Mouse (Mus musculus) limb, embryonic 13.5 days (tissue): ENCODE measurements around the gene Tial1. TPM values are rescaled to one million over a fixed set of nuclear protein-coding genes. Genes with fewer than 3 reads are reported as not detected.

Source experiments
- ATAC-seq: fragments of 200-750 bp; cut with Nextera tagmentation; 2 replicates; pipeline ENCODE4 v1.8.0; 2017; ENCODE audit warnings: low read depth, moderate number of reproducible peaks, moderate TSS enrichment; ENCODE audit not compliant: low FRiP score
- H3K27ac ChIP-seq: fragments of 300-500 bp; sonication (generic); 2 replicates; pipeline ENCODE4 v1.5.1; 2015; ENCODE audit warnings: inconsistent platforms, mild to moderate bottlenecking, moderate library complexity
- H3K27me3 ChIP-seq: fragments of 300-500 bp; sonication (generic); 2 replicates; pipeline ENCODE4 v1.6.1; 2015; ENCODE audit warnings: mild to moderate bottlenecking, inconsistent platforms
- H3K36me3 ChIP-seq: fragments of 300-500 bp; sonication (generic); 2 replicates; pipeline ENCODE4 v1.6.1; 2015; ENCODE audit warnings: inconsistent platforms, mild to moderate bottlenecking, moderate library complexity
- H3K4me1 ChIP-seq: fragments of 300-500 bp; sonication (generic); 2 replicates; pipeline ENCODE4 v1.6.1; 2015; ENCODE audit warnings: inconsistent platforms
- H3K4me2 ChIP-seq: fragments of 300-500 bp; sonication (generic); replicated peaks from 2 replicates; pipeline ENCODE4 v1.6.1; 2015; ENCODE audit warnings: inconsistent platforms, mild to moderate bottlenecking, moderate library complexity
- H3K4me3 ChIP-seq: fragments of 300-500 bp; sonication (generic); 2 replicates; pipeline ENCODE4 v1.5.1; 2015; ENCODE audit warnings: moderate library complexity, mild to moderate bottlenecking, inconsistent platforms
- H3K9ac ChIP-seq: fragments of 300-500 bp; sonication (generic); 2 replicates; pipeline ENCODE4 v1.6.1; 2015; ENCODE audit warnings: mild to moderate bottlenecking, inconsistent platforms
- H3K9me3 ChIP-seq: fragments of 300-500 bp; sonication (generic); 2 replicates; pipeline ENCODE4 v1.6.1; 2016; ENCODE audit warnings: inconsistent platforms
- WGBS: fragments of 180-500 bp; shearing (Covaris S2); methylation state at CpG from one replicate; pipeline ENCODE4 v1.1.7; 2015; 5-methylcytosine and 5-hydroxymethylcytosine counted together
- polyA plus RNA-seq: library from polyadenylated mRNA; unstranded; fragments of >200 nt; fragmentation: Nextera tagmentation; extraction: Ambion mirVana; gene quantifications from 2 replicates; pipeline ENCODE4 v1.2.1, GENCODE M21; 2015

Gene Tial1
- polyA plus RNA-seq, 1 experiment from 2014 or later: 37.1 TPM

GRCm38 (mm10) chr7:128412071-128412833 is 49.3 kb downstream of the Tial1 start:
- H3K9me3 ChIP-seq: no peaks in the 10 kb centered on the region
- WGBS: 71% methylated on average over 10 of the region's 10 CpGs
- H3K4me1 ChIP-seq: peaks cover 20% of the 10 kb centered on the region
- H3K36me3 ChIP-seq: no peaks in the 10 kb centered on the region
- H3K27me3 ChIP-seq: peaks cover 37% of the 10 kb centered on the region
- no peak overlapping the region for H3K27ac ChIP-seq
- no peak overlapping the region for H3K4me2 ChIP-seq
- ATAC-seq: no peak
- no peak overlapping the region for H3K4me3 ChIP-seq
- H3K9ac ChIP-seq: no peak overlapping the region

DNA sequence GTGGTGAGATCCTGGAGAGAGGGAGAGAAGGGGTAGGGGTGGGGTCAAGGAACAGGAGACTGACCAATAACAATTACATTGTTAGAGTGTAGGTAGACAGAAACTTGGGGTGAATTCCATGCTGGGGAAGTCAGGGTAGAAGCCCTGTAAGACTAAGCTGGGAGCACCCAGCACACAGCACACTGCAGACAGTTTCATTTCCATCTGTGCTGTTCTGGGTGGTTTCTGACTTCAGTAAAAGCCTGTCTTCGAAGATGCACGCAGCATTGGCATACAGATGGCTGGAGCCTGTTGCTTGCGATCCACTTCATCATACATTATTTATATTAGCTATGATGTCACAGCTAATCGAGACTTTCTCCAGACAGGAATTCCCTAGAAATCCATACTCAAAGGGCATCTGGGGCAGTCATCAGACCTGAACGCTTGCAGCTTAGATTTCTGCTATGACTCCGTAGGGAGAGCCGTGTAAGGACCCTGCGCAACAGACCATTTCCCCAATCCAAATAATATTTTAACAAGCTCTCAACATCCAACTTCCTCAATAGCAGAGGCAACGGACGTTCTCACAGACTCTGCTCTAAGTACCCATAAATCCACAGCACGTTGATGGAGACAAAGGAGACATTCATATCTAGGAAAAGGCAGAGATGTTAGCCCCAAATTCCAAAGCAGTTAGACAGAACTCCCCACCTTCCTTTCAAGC is 50.7 kb downstream of the Tial1 start:
- no peaks in the 10 kb centered on the region for H3K36me3 ChIP-seq
- ATAC-seq: 0 out of 2 replicates have a peak, but pooled peaks have one; percentile 40
- peaks cover 15% of the 10 kb centered on the region for H3K4me1 ChIP-seq
- WGBS: 55% methylated on average over 11 of the region's 11 CpGs
- no peak overlapping the region for H3K4me3 ChIP-seq
- H3K27me3 ChIP-seq: peaks cover 23% of the 10 kb centered on the region
- H3K4me2 ChIP-seq: 0 out of 2 replicates have a peak overlapping the region, but pooled peaks have one; percentile 2
- no peak overlapping the region for H3K27ac ChIP-seq
- no peaks in the 10 kb centered on the region for H3K9me3 ChIP-seq
- no peak overlapping the region for H3K9ac ChIP-seq

GRCm38 (mm10) chr7:128408265-128408664 is 53.3 kb downstream of the Tial1 start:
- no peak for ATAC-seq
- Histone ChIP-seq H3K4me3 (no peak overlapping the region), H3K27me3 (peaks cover under 1% of the 10 kb centered on the region; the same call in 1 of the 2 replicates), H3K9me3 (no peaks in the 10 kb centered on the region), H3K27ac (no peak overlapping the region), H3K4me1 (peaks cover 15% of the 10 kb centered on the region), H3K4me2 (no peak overlapping the region), H3K36me3 (no peaks in the 10 kb centered on the region), H3K9ac (no peak overlapping the region)
- WGBS: 86% methylated on average over 5 of the region's 5 CpGs

- 87% methylated on average over 6 of the region's 6 CpGs for WGBS
- Histone ChIP-seq H3K27ac (no peak overlapping the region), H3K36me3 (peaks cover 3% of the 10 kb centered on the region; the same call in 1 of the 2 replicates)
These were observed 57.5 kb downstream of the Tial1 start for GRCm38 (mm10) chr7:128403988-128404387.

GRCm38 (mm10) chr7:128403586-128403985 is 57.9 kb downstream of the Tial1 start:
- H3K27ac ChIP-seq: no peak overlapping the region
- no peak for ATAC-seq
- no peaks in the 10 kb centered on the region for H3K27me3 ChIP-seq
- H3K36me3 ChIP-seq: peaks cover 3% of the 10 kb centered on the region; the same call in 1 of the 2 replicates
- 84% methylated on average over 6 of the region's 6 CpGs for WGBS
- H3K4me2 ChIP-seq: no peak overlapping the region
- no peak overlapping the region for H3K9ac ChIP-seq
- 0 out of 2 replicates have a peak, but pooled peaks cover 2% of the 10 kb centered on the region for H3K9me3 ChIP-seq
- no peaks in the 10 kb centered on the region for H3K4me1 ChIP-seq
- H3K4me3 ChIP-seq: no peak overlapping the region

More at GRCm38 (mm10) chr7:128403988-128404387, 57.5 kb downstream of the Tial1 start:
- Histone ChIP-seq H3K4me1 (no peaks in the 10 kb centered on the region), H3K4me2 (no peak overlapping the region), H3K4me3 (no peak overlapping the region), H3K9me3 (0 out of 2 replicates have a peak, but pooled peaks cover 2% of the 10 kb centered on the region), H3K9ac (no peak overlapping the region), H3K27me3 (no peaks in the 10 kb centered on the region)
- no peak for ATAC-seq

DNA sequence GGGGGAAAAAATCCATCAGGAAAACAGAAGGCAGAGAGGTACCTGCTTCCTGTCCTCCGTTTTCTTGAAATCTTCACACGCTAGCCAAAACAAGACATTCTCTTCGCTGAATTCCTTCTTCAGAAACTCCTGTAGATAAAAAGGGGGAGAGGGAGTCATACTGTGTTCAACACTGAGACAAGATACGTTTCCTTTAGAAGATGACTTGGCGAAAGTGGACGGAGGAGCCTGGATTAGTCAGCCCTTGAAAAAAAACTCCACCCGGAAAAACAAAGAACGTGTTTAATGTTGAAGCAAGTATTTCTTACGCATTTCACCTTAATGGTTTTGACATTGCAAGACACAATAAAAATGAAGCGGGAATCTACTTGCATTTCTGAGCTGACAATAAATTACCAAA is 58.4 kb downstream of the Tial1 start:
- no peaks in the 10 kb centered on the region for H3K4me1 ChIP-seq
- no peaks in the 10 kb centered on the region for H3K27me3 ChIP-seq
- 86% methylated on average over 10 of the region's 10 CpGs for WGBS
- H3K27ac ChIP-seq: no peak overlapping the region
- no peak overlapping the region for H3K4me3 ChIP-seq
- no peak overlapping the region for H3K9ac ChIP-seq
- ATAC-seq: no peak
- 0 out of 2 replicates have a peak, but pooled peaks cover 2% of the 10 kb centered on the region for H3K9me3 ChIP-seq
- no peak overlapping the region for H3K4me2 ChIP-seq
- H3K36me3 ChIP-seq: peaks cover 3% of the 10 kb centered on the region; the same call in 1 of the 2 replicates

- no peak overlapping the region for H3K4me2 ChIP-seq
- no peaks in the 10 kb centered on the region for H3K27me3 ChIP-seq
- WGBS: 91% methylated on average over 8 of the region's 8 CpGs
- 0 out of 2 replicates have a peak, but pooled peaks cover 2% of the 10 kb centered on the region for H3K9me3 ChIP-seq
- no peak overlapping the region for H3K9ac ChIP-seq
- no peak for ATAC-seq
- no peak overlapping the region for H3K27ac ChIP-seq
- H3K36me3 ChIP-seq: peaks cover 3% of the 10 kb centered on the region; the same call in 1 of the 2 replicates
- no peak overlapping the region for H3K4me3 ChIP-seq
- no peaks in the 10 kb centered on the region for H3K4me1 ChIP-seq
These were observed 58.9 kb downstream of the Tial1 start for GRCm38 (mm10) chr7:128402577-128402976.

DNA sequence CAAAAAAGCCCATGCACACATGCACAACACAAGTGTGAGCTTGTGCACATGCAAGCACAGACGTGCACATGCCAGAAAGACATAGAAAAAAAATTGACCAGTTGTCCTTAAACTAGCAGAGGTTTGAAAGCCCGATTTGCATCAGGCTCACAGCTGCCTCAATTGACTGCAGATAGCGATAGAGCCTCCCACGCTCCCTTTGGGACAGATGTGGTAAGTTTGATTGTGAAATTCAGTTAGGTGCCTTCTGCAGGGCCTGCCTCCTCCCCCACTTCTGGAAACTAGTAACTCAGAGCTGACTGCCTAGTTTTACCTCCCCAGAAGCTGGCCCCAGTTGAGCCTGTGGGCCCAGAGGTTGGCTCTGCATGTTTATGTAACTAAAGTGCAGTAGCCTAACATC is 62.9 kb downstream of the Tial1 start:
- no peak overlapping the region for H3K4me3 ChIP-seq
- H3K27me3 ChIP-seq: no peaks in the 10 kb centered on the region
- no peak for ATAC-seq
- no peaks in the 10 kb centered on the region for H3K4me1 ChIP-seq
- peaks cover 3% of the 10 kb centered on the region; the same call in 1 of the 2 replicates for H3K36me3 ChIP-seq
- H3K9ac ChIP-seq: no peak overlapping the region
- no peak overlapping the region for H3K27ac ChIP-seq
- 0 out of 2 replicates have a peak, but pooled peaks cover 2% of the 10 kb centered on the region for H3K9me3 ChIP-seq
- no peak overlapping the region for H3K4me2 ChIP-seq
- 77% methylated on average over 4 of the region's 4 CpGs for WGBS

- 0 out of 2 replicates have a peak, but pooled peaks cover 3% of the 10 kb centered on the region for H3K36me3 ChIP-seq
- no peaks in the 10 kb centered on the region for H3K27me3 ChIP-seq
- no peak overlapping the region for H3K27ac ChIP-seq
- H3K4me1 ChIP-seq: peaks cover 13% of the 10 kb centered on the region
- no peak overlapping the region for H3K4me2 ChIP-seq
- H3K4me3 ChIP-seq: no peak overlapping the region
- ATAC-seq: no peak
- H3K9me3 ChIP-seq: 0 out of 2 replicates have a peak, but pooled peaks cover 2% of the 10 kb centered on the region
- H3K9ac ChIP-seq: no peak overlapping the region
- 59% methylated on average over 2 of the region's 2 CpGs for WGBS
These were observed 64.5 kb downstream of the Tial1 start for GRCm38 (mm10) chr7:128397066-128397465.

DNA sequence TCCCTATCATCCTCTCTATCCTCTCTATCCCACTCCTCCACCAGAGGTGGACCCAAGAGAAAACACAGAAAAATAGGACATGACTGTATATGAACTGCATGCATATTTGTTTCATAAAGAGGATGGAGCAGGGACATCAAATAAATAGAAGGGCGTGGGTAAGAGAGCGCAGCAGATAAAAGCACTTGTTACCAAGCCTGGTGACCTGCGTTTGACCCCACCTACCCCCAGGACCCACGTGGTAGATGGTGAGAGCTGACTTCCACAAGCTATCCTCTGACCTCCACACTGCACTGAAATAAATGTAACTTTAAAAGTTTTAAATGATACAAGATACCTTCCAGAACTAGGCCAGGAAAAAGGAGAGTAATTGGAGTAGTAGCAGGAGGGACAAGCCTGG is 67.8 kb downstream of the Tial1 start:
- Histone ChIP-seq H3K36me3 (no peaks in the 10 kb centered on the region), H3K27ac (no peak overlapping the region), H3K4me3 (no peak overlapping the region), H3K4me2 (no peak overlapping the region), H3K4me1 (peaks cover 27% of the 10 kb centered on the region), H3K27me3 (no peaks in the 10 kb centered on the region), H3K9me3 (no peaks in the 10 kb centered on the region), H3K9ac (no peak overlapping the region)
- no peak for ATAC-seq
- WGBS: 64% methylated on average over 4 of the region's 4 CpGs

DNA sequence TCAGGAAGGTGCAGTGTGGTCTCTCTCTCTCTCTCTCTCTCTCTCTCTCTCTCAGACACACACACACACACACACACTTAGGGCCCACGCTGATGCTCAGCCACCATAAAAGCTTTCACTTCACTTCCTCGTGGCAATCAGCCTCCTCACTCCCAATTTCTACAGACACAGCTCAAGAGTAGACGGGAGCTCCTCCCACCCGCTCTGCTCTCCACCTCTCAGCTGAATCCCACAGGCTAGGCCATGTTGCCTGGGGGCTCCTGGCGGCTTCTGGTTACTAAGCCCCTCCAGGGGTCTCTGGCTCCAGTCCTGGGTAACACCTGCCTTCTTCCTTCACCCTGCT is 68.6 kb downstream of the Tial1 start:
- whole genome bisulfite sequencing: 29% methylated on average over 5 of the region's 5 CpGs
- Histone ChIP-seq H3K4me3 (no peak overlapping the region), H3K4me2 (no peak overlapping the region), H3K27me3 (no peaks in the 10 kb centered on the region), H3K4me1 (peaks cover 30% of the 10 kb centered on the region), H3K27ac (no peak overlapping the region; the same call in 1 of the 2 replicates), H3K36me3 (no peaks in the 10 kb centered on the region), H3K9me3 (no peaks in the 10 kb centered on the region), H3K9ac (no peak overlapping the region; the same call in 1 of the 2 replicates)
- ATAC-seq: no peak
